ENCODE assay signal across 8 mouse cellular contexts in the genomic region with DNA sequence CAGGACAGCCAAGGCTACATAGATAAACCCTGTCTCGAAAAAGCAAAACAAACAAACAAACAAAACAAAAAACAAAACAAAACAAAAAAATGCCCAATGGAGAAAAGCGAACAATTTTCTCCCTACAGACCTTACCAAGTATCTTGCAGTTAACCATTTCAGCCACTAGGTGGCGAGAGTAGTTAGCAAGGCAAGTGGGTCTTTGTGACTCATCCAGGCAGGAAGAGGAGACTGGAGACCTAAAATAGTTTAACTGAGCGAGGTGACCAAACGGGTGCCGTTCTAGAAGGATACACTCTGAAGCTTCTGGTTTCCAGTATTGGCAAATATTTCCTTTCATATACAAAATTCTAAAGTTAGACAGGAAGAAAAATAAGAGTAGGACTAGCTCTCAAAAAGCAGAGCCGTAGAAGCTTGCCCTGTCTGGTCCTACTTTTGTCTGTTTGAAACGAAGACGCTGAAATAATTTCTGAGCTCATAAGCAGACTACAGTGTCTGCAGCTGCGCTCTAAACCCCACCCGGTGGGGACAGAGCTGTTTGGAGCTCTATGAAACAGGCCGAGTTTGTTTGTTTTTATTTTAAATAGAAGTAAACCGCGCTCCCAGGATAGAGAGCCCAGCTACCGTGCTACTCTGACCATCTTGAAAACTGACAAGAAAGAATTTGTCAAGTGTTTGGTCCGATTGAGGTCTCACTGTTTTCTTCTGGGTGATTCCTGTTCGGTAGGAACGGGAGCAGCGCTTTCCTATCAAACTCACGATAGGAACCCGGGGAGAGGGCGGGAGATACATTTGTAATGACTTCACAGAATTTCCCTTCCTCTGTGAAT. TPM values are rescaled to one million over a fixed set of nuclear protein-coding genes. Genes with fewer than 3 reads are reported as not detected.
DNase-seq lines count a peak whose midpoint lies in the region; ATAC-seq and TF ChIP-seq lines count a peak whose summit lies in the region.

No protein-coding gene starts in this region.

- H3K4me1 ChIP-seq in E14TG2a.4 (replicated peaks; ENCODE audit: low read depth, low read length), result peaks cover 15% of the 10 kb centered on the region
- H3K4me1 ChIP-seq in forebrain, embryonic 12.5 days, result peaks cover 12% of the 10 kb centered on the region; the same call in 1 of the 2 replicates
- 0 out of 2 replicates have a peak, but pooled peaks cover 3% of the 10 kb centered on the region for H3K4me1 ChIP-seq in liver, embryonic 15.5 days (replicated peaks)
- H3K4me1 ChIP-seq in neural tube, embryonic 12.5 days, result 0 out of 2 replicates have a peak, but pooled peaks cover 10% of the 10 kb centered on the region

- no peaks in the 10 kb centered on the region for H3K27me3 ChIP-seq in E14TG2a.4 (ENCODE audit: insufficient read depth, low read length)
- H3K27me3 ChIP-seq in forebrain, embryonic 12.5 days, result no peaks in the 10 kb centered on the region
- no peaks in the 10 kb centered on the region for H3K27me3 ChIP-seq in liver, embryonic 15.5 days
- no peaks in the 10 kb centered on the region for H3K27me3 ChIP-seq in neural tube, embryonic 12.5 days (replicated peaks)

- DNase-seq in c-Kit-negative CD71-positive TER-119-positive erythroid progenitor cells, embryonic 14.5 days (ENCODE audit: low read depth, low spot score), result peak; percentile 36
- DNase-seq in heart, postnatal 10 days, result peak; percentile 92 to 94
- DNase-seq in kidney, postnatal 4 days, result peak; percentile 72 to 83
- DNase-seq in testis, postnatal 14 days (ENCODE audit: low spot score), result peak; percentile 78

- H3K27ac ChIP-seq in forebrain, embryonic 12.5 days, result no peak overlapping the region
- H3K27ac ChIP-seq in liver, embryonic 15.5 days (replicated peaks), result no peak overlapping the region
- H3K27ac ChIP-seq in neural tube, embryonic 12.5 days, result no peak overlapping the region

- 51% methylated on average over 22 of the region's 22 CpGs for WGBS in forebrain, embryonic 12.5 days
- 29% methylated on average over 22 of the region's 22 CpGs for WGBS in liver, embryonic 15.5 days (ENCODE audit: insufficient replicate concordance)
- WGBS in neural tube, embryonic 12.5 days, result 54% methylated on average over 22 of the region's 22 CpGs

- no peaks in the 10 kb centered on the region for H3K9me3 ChIP-seq in E14TG2a.4 (ENCODE audit: low read length)
- H3K9me3 ChIP-seq in forebrain, embryonic 12.5 days, result no peaks in the 10 kb centered on the region
- H3K9me3 ChIP-seq in liver, embryonic 15.5 days (replicated peaks), result no peaks in the 10 kb centered on the region
- H3K9me3 ChIP-seq in neural tube, embryonic 12.5 days, result no peaks in the 10 kb centered on the region

- H3K36me3 ChIP-seq in E14TG2a.4 (ENCODE audit: insufficient read depth, low read length), result no peaks in the 10 kb centered on the region
- no peaks in the 10 kb centered on the region for H3K36me3 ChIP-seq in forebrain, embryonic 12.5 days (replicated peaks)
- H3K36me3 ChIP-seq in liver, embryonic 15.5 days (replicated peaks), result no peaks in the 10 kb centered on the region
- H3K36me3 ChIP-seq in neural tube, embryonic 12.5 days, result no peaks in the 10 kb centered on the region

- no peak overlapping the region for H3K4me3 ChIP-seq in E14TG2a.4 (replicated peaks; ENCODE audit: low read length)
- H3K4me3 ChIP-seq in forebrain, embryonic 12.5 days (replicated peaks), result no peak overlapping the region
- peak overlapping the region; percentile 17 for H3K4me3 ChIP-seq in liver, embryonic 15.5 days (replicated peaks)
- H3K4me3 ChIP-seq in neural tube, embryonic 12.5 days, result no peak overlapping the region

- peak overlapping the region; percentile 25 for H3K4me2 ChIP-seq in forebrain, embryonic 12.5 days
- peak overlapping the region; percentile 48 for H3K4me2 ChIP-seq in liver, embryonic 15.5 days
- peak overlapping the region; percentile 10; the same call in 1 of the 2 replicates for H3K4me2 ChIP-seq in neural tube, embryonic 12.5 days (replicated peaks)

- intact Hi-C loops in heart, postnatal 10 days (cut with DNase I), result loop anchor here (1.0 to 5.0 kb wide), 4 partner anchors 81 to 370 kb away; partner anchors contain the start of gene Epas1

- no peak overlapping the region for H3K9ac ChIP-seq in forebrain, embryonic 12.5 days
- no peak overlapping the region for H3K9ac ChIP-seq in liver, embryonic 15.5 days
- no peak overlapping the region for H3K9ac ChIP-seq in neural tube, embryonic 12.5 days

- peak; percentile 86 for TF ChIP-seq CTCF in E14TG2a.4 (conservative IDR thresholded peaks at IDR 0.05; ENCODE audit: low read length)

- ATAC-seq in forebrain, embryonic 12.5 days (ENCODE audit: low FRiP score), result peak; percentile 65; the same call in 1 of the 2 replicates
- ATAC-seq in liver, embryonic 15.5 days (ENCODE audit: insufficient read depth), result no peak
- no peak for ATAC-seq in neural tube, embryonic 12.5 days (ENCODE audit: low FRiP score, low read depth)

RNA-seq across cellular contexts. Expression of gene Gm10309, which starts 31.0 kb away (rescaled TPM):
- polyA plus RNA-seq in forebrain, embryonic 12.5 days (2016; fragmentation: Nextera tagmentation; extraction: Ambion mirVana), result 0.28 and 0.40 TPM in 2 replicates
- total RNA-seq in heart, postnatal 10 days (2021), result not detected
- not detected in 2 replicates for polyA plus RNA-seq in liver, embryonic 15.5 days (2015; fragmentation: Nextera tagmentation; extraction: Ambion mirVana)
- polyA plus RNA-seq in neural tube, embryonic 12.5 days (2016; fragmentation: Nextera tagmentation; extraction: Ambion mirVana), result 0.26 and 0.82 TPM in 2 replicates

Comparison
In these comparisons a context has a peak if more than half of its experiments do, and no peak if none do; other contexts are left out.
1. DNase-seq: peak in every context shown above with its lines; median percentile 93 in heart, postnatal 10 days; 78 in testis, postnatal 14 days; 78 in kidney, postnatal 4 days; 36 in c-Kit-negative CD71-positive TER-119-positive erythroid progenitor cells, embryonic 14.5 days.